Mouse (Mus musculus): ENCODE data around the gene Ninj1. TPM values are rescaled to one million over a fixed set of nuclear protein-coding genes. Genes with fewer than 3 reads are reported as not detected.

The Ninj1 gene
- polyA plus RNA-seq (2015; fragmentation: Nextera tagmentation; extraction: Ambion mirVana) = 28.2 and 32.3 TPM in 2 replicates

GRCm38 (mm10) chr13:49187288-49188218, at the start of gene Ninj1:
Ninj1 (plus strand) TSS chr13:49187485.
- Histone ChIP-seq H3K4me1 (replicated peaks) (peaks cover 35% of the 10 kb centered on the region), H3K4me3 (peak within 1 kb of the TSS; percentile 74), H3K9me3 (no peaks in the 10 kb centered on the region), H3K27me3 (no peaks in the 10 kb centered on the region), H3K27ac (replicated peaks) (peak within 1 kb of the TSS; percentile 60), H3K36me3 (no peaks in the 10 kb centered on the region), H3K9ac (peak within 1 kb of the TSS; percentile 64), H3K4me2 (peak within 1 kb of the TSS; percentile 98)
- under 1% methylated on average over 87 of the region's 87 CpGs for WGBS
- peak; percentile 90 for ATAC-seq (ENCODE audit: low FRiP score, low read depth)

DNA sequence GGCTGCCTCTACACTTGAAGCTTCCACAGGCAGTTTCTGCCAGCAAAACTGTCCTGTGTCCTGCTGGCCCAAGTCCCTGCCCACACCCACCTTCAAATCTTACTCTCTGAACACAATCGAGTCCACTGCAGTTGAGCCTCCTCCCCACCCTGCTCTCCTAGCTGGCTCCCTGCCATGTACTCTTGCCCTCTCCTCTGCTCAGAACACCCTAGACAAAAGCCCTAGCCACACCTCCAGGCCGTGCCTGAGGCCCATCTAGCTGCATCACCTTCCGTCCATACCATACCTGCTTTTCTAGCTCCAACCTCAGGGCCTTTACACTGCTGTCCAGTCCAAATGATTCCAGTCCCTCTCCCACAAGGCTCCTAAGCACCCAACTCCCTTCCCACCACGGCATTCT, 46.7 kb upstream of the Ninj1 start:
- Histone ChIP-seq H3K9ac (no peak overlapping the region), H3K27ac (replicated peaks) (no peak overlapping the region), H3K4me1 (replicated peaks) (peaks cover 46% of the 10 kb centered on the region), H3K4me2 (no peak overlapping the region), H3K9me3 (no peaks in the 10 kb centered on the region), H3K4me3 (no peak overlapping the region), H3K36me3 (no peaks in the 10 kb centered on the region), H3K27me3 (no peaks in the 10 kb centered on the region)
- 59% methylated on average over 4 of the region's 4 CpGs for WGBS
- ATAC-seq (ENCODE audit: low FRiP score, low read depth) = no peak

GRCm38 (mm10) chr13:49142396-49142795, 44.9 kb upstream of the Ninj1 start:
- Histone ChIP-seq H3K36me3 (no peaks in the 10 kb centered on the region), H3K27ac (replicated peaks) (no peak overlapping the region), H3K4me2 (no peak overlapping the region), H3K9me3 (no peaks in the 10 kb centered on the region), H3K4me1 (replicated peaks) (peaks cover 57% of the 10 kb centered on the region), H3K27me3 (no peaks in the 10 kb centered on the region), H3K9ac (no peak overlapping the region), H3K4me3 (no peak overlapping the region)
- no peak for ATAC-seq (ENCODE audit: low FRiP score, low read depth)
- WGBS = 86% methylated on average over 5 of the region's 5 CpGs

GRCm38 (mm10) chr13:49143323-49143722, 44.0 kb upstream of the Ninj1 start:
- no peaks in the 10 kb centered on the region for H3K27me3 ChIP-seq
- H3K36me3 ChIP-seq = no peaks in the 10 kb centered on the region
- H3K4me2 ChIP-seq = peak overlapping the region; percentile 87
- no peak overlapping the region for H3K27ac ChIP-seq (replicated peaks)
- no peak overlapping the region for H3K9ac ChIP-seq
- H3K4me1 ChIP-seq (replicated peaks) = peaks cover 62% of the 10 kb centered on the region
- no peak overlapping the region for H3K4me3 ChIP-seq
- no peaks in the 10 kb centered on the region for H3K9me3 ChIP-seq
- ATAC-seq (ENCODE audit: low FRiP score, low read depth) = no peak
- WGBS = 90% methylated on average over 7 of the region's 7 CpGs

GRCm38 (mm10) chr13:49144451-49144850, 42.8 kb upstream of the Ninj1 start:
- H3K4me2 ChIP-seq = peak overlapping the region; percentile 87
- ATAC-seq (ENCODE audit: low FRiP score, low read depth) = no peak
- H3K4me1 ChIP-seq (replicated peaks) = peaks cover 66% of the 10 kb centered on the region
- no peak overlapping the region for H3K27ac ChIP-seq (replicated peaks)
- H3K9me3 ChIP-seq = no peaks in the 10 kb centered on the region
- WGBS = 32% methylated on average over 6 of the region's 6 CpGs
- H3K27me3 ChIP-seq = peaks cover 3% of the 10 kb centered on the region; the same call in 1 of the 2 replicates
- peak overlapping the region; percentile 87 for H3K4me3 ChIP-seq
- H3K36me3 ChIP-seq = no peaks in the 10 kb centered on the region
- peak overlapping the region; percentile 9; the same call in 1 of the 2 replicates for H3K9ac ChIP-seq

DNA sequence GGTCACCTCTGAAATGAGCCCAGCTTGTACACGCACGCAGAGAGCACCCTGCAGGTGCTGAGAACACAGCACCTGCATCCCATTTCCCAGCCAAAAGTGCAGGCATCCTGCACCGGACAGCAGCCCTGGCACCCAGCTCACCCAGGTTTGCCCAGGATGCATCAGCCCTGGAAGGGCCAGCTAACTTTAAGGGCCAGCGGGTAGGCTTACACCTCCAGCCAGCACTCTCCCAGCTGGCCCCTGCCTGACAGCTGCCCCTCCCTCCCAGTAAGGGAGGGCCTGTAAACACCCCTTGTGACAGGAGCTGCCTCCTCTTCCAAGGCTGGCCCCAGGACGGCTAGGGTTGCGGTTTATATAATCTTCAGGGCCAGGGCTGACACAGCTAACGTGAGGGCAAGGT, 41.9 kb upstream of the Ninj1 start:
- Histone ChIP-seq H3K27me3 (peaks cover 3% of the 10 kb centered on the region; the same call in 1 of the 2 replicates), H3K9ac (peak overlapping the region; percentile 94), H3K4me2 (peak overlapping the region; percentile 87), H3K27ac (replicated peaks) (no peak overlapping the region), H3K9me3 (no peaks in the 10 kb centered on the region), H3K4me3 (peak overlapping the region; percentile 87), H3K4me1 (replicated peaks) (peaks cover 63% of the 10 kb centered on the region), H3K36me3 (no peaks in the 10 kb centered on the region)
- ATAC-seq (ENCODE audit: low FRiP score, low read depth) = no peak
- WGBS = 28% methylated on average over 7 of the region's 7 CpGs

GRCm38 (mm10) chr13:49146040-49146697, 41.1 kb upstream of the Ninj1 start:
- peaks cover 3% of the 10 kb centered on the region; the same call in 1 of the 2 replicates for H3K27me3 ChIP-seq
- peak overlapping the region; percentile 87 for H3K4me2 ChIP-seq
- WGBS = 17% methylated on average over 17 of the region's 17 CpGs
- H3K9me3 ChIP-seq = no peaks in the 10 kb centered on the region
- peak overlapping the region; percentile 94 for H3K9ac ChIP-seq
- ATAC-seq (ENCODE audit: low FRiP score, low read depth) = peak; percentile 2; the same call in 1 of the 2 replicates
- H3K4me1 ChIP-seq (replicated peaks) = peaks cover 58% of the 10 kb centered on the region
- no peaks in the 10 kb centered on the region for H3K36me3 ChIP-seq
- H3K4me3 ChIP-seq = peak overlapping the region; percentile 87
- H3K27ac ChIP-seq (replicated peaks) = peak overlapping the region; percentile 92

- H3K36me3 ChIP-seq = no peaks in the 10 kb centered on the region
- H3K4me3 ChIP-seq = peak overlapping the region; percentile 87
- H3K9me3 ChIP-seq = no peaks in the 10 kb centered on the region
- ATAC-seq (ENCODE audit: low FRiP score, low read depth) = peak; percentile 12; the same call in 1 of the 2 replicates
- peaks cover 55% of the 10 kb centered on the region for H3K4me1 ChIP-seq (replicated peaks)
- WGBS = 0% methylated on average over 25 of the region's 44 CpGs
- peak overlapping the region; percentile 94 for H3K9ac ChIP-seq
- H3K4me2 ChIP-seq = peak overlapping the region; percentile 87
- peak overlapping the region; percentile 92 for H3K27ac ChIP-seq (replicated peaks)
- H3K27me3 ChIP-seq = peaks cover 3% of the 10 kb centered on the region; the same call in 1 of the 2 replicates
Measured at GRCm38 (mm10) chr13:49146698-49147006, 40.6 kb upstream of the Ninj1 start.

- peak overlapping the region; percentile 92 for H3K27ac ChIP-seq (replicated peaks)
- H3K4me3 ChIP-seq = peak overlapping the region; percentile 87
- peak overlapping the region; percentile 94 for H3K9ac ChIP-seq
- no peaks in the 10 kb centered on the region for H3K9me3 ChIP-seq
- ATAC-seq (ENCODE audit: low FRiP score, low read depth) = peak; percentile 82
- no peaks in the 10 kb centered on the region for H3K36me3 ChIP-seq
- H3K4me1 ChIP-seq (replicated peaks) = peaks cover 53% of the 10 kb centered on the region
- H3K27me3 ChIP-seq = peaks cover 3% of the 10 kb centered on the region; the same call in 1 of the 2 replicates
- H3K4me2 ChIP-seq = peak overlapping the region; percentile 87
- under 1% methylated on average over 61 of the region's 98 CpGs for WGBS
Measured at GRCm38 (mm10) chr13:49147007-49147857, 40.1 kb upstream of the Ninj1 start.

DNA sequence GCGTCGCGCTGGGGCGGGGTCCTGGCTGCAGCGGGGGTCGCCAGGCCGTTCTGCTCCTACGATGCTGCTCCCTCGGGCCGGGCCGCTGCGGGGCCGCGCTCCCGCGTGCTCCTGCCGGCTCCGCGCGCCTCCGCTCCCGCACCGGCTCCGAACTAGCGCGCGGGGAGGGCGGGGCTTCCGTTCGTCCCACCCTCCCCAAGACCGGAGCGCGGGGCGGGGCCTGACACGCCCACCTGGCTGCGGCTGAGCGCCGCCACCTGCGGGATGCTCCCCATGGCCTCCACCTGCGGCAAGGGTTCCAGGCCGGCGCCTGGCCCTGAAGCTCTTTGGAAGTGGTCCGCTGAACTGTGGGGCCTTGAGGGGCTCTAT, 39.4 kb upstream of the Ninj1 start, which contains the start of gene Wnk2:
Gene Wnk2 (minus strand): TSS at position 157 of the 369 bp plus-strand sequence.
- H3K27me3 ChIP-seq = peaks cover 3% of the 10 kb centered on the region; the same call in 1 of the 2 replicates
- peak within 1 kb of the TSS; percentile 87 for H3K4me3 ChIP-seq
- peaks cover 47% of the 10 kb centered on the region for H3K4me1 ChIP-seq (replicated peaks)
- peak within 1 kb of the TSS; percentile 94 for H3K9ac ChIP-seq
- H3K27ac ChIP-seq (replicated peaks) = peak within 1 kb of the TSS; percentile 92
- peak; percentile 85 for ATAC-seq (ENCODE audit: low FRiP score, low read depth)
- WGBS = 0% methylated on average over 20 of the region's 43 CpGs
- no peaks in the 10 kb centered on the region for H3K36me3 ChIP-seq
- H3K4me2 ChIP-seq = peak within 1 kb of the TSS; percentile 87
- H3K9me3 ChIP-seq = no peaks in the 10 kb centered on the region

DNA sequence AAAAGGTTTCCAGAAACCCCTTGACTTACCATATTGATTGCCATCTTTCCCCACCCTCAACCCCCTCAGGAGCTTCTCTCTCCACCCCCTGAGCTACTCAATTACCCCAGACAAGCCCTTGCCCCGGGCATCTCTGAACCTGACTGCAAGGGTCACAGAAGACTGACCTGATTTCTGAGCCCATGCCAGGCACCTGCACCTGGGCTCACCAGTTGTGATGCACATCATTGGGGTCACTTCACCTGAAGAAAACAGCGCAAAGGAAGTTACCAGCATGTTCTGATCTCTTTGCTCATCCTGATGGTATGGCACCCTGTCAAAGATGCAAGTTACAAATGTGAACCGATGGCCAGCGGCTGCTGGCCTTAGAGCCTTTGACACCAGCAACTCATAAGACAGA, 38.6 kb upstream of the Ninj1 start:
- H3K9me3 ChIP-seq = no peaks in the 10 kb centered on the region
- H3K27me3 ChIP-seq = peaks cover 3% of the 10 kb centered on the region; the same call in 1 of the 2 replicates
- no peak overlapping the region for H3K9ac ChIP-seq
- no peak overlapping the region; the same call in 1 of the 2 replicates for H3K4me2 ChIP-seq
- H3K4me1 ChIP-seq (replicated peaks) = peaks cover 39% of the 10 kb centered on the region
- WGBS = 80% methylated on average over 4 of the region's 4 CpGs
- no peak for ATAC-seq (ENCODE audit: low FRiP score, low read depth)
- H3K27ac ChIP-seq (replicated peaks) = no peak overlapping the region
- H3K36me3 ChIP-seq = no peaks in the 10 kb centered on the region
- H3K4me3 ChIP-seq = no peak overlapping the region
